Comparison of ENCODE assay signal across 8 mouse cellular contexts in genomic region chr5:125340547-125341262, GRCm38 (mm10). TPM values are rescaled to one million over a fixed set of nuclear protein-coding genes. Genes with fewer than 3 reads are reported as not detected.
A peak's percentile ranks its signal among the peaks of the same experiment; 100 is the strongest.
DNase-seq lines count a peak whose midpoint lies in the region; ATAC-seq and TF ChIP-seq lines count a peak whose summit lies in the region.

Gene Scarb1 (minus strand): TSS chr5:125341094.

- no peak for TF ChIP-seq CTCF in brain, embryonic 14.5 days (IDR thresholded peaks at IDR 0.05; ENCODE audit: borderline replicate concordance, extremely low read depth, insufficient read depth, insufficient read length)

- H3K4me2 ChIP-seq in heart, embryonic 13.5 days = peak within 1 kb of the TSS; percentile 93
- H3K4me2 ChIP-seq in liver, embryonic 11.5 days = peak within 1 kb of the TSS; percentile 86
- peak within 1 kb of the TSS; percentile 77 for H3K4me2 ChIP-seq in myocyte (ENCODE audit: low read depth)

- peak; percentile 82 for DNase-seq in CD4-positive helper T cell, adult 2 months (ENCODE audit: low read depth, low spot score)
- peak; percentile 84 for DNase-seq in brain, embryonic 14.5 days (ENCODE audit: low read depth)
- DNase-seq in fibroblast of lung, adult 2 months (ENCODE audit: low read depth) = peak; percentile 28
- peak; percentile 95 for DNase-seq in kidney, postnatal 10 days
- DNase-seq in liver, embryonic 11.5 days (ENCODE audit: low spot score) = peak; percentile 94
- DNase-seq in spleen, postnatal 4 days (ENCODE audit: low spot score in 2 of 2) = peak; percentile 91 to 97

- peaks cover 5% of the 10 kb centered on the region for H3K79me2 ChIP-seq in myocyte (ENCODE audit: control insufficient read depth, insufficient read depth)

- peak within 1 kb of the TSS; percentile 35 for H3ac ChIP-seq in myocyte (ENCODE audit: control insufficient read depth, insufficient read length)

- under 1% methylated on average over 42 of the region's 42 CpGs for WGBS in heart, embryonic 13.5 days
- WGBS in liver, embryonic 11.5 days = under 1% methylated on average over 41 of the region's 42 CpGs

- TF ChIP-seq POLR2A in brain, embryonic 14.5 days (IDR thresholded peaks at IDR 0.05; ENCODE audit: borderline replicate concordance, extremely low read depth, insufficient read depth, insufficient read length, poor library complexity, severe bottlenecking) = peak; percentile 46; the same call in 1 of the 2 replicates
- TF ChIP-seq POLR2A in myocyte (IDR thresholded peaks at IDR 0.05; ENCODE audit: insufficient read length, low read depth) = peak; percentile 82

- ATAC-seq in heart, embryonic 13.5 days (ENCODE audit: extremely low read depth, insufficient number of reproducible peaks, low FRiP score, low TSS enrichment) = peak; percentile 76
- ATAC-seq in liver, embryonic 11.5 days (replicated peaks; ENCODE audit: low FRiP score) = peak; percentile 88

- peaks cover 50% of the 10 kb centered on the region for H3K4me1 ChIP-seq in heart, embryonic 13.5 days
- peaks cover 43% of the 10 kb centered on the region for H3K4me1 ChIP-seq in liver, embryonic 11.5 days (replicated peaks; ENCODE audit: control insufficient read depth, insufficient read depth, low read length)

- H3K27me3 ChIP-seq in heart, embryonic 13.5 days (replicated peaks) = no peaks in the 10 kb centered on the region
- H3K27me3 ChIP-seq in liver, embryonic 11.5 days (replicated peaks; ENCODE audit: control insufficient read depth, insufficient read depth, low read length) = no peaks in the 10 kb centered on the region
- H3K27me3 ChIP-seq in myocyte (ENCODE audit: control insufficient read depth, insufficient read depth, insufficient read length) = no peaks in the 10 kb centered on the region

- peak within 1 kb of the TSS; percentile 92 for H3K9ac ChIP-seq in heart, embryonic 13.5 days
- H3K9ac ChIP-seq in liver, embryonic 11.5 days (ENCODE audit: low read depth, low read length) = peak within 1 kb of the TSS; percentile 82

- H3K9me3 ChIP-seq in heart, embryonic 13.5 days = no peaks in the 10 kb centered on the region
- no peaks in the 10 kb centered on the region for H3K9me3 ChIP-seq in liver, embryonic 11.5 days (ENCODE audit: control insufficient read depth, low read length)

- peak within 1 kb of the TSS; percentile 77 for H3K27ac ChIP-seq in heart, embryonic 13.5 days (replicated peaks)
- H3K27ac ChIP-seq in liver, embryonic 11.5 days (ENCODE audit: low read depth, low read length) = peak within 1 kb of the TSS; percentile 88

- H3K36me3 ChIP-seq in heart, embryonic 13.5 days = 0 out of 2 replicates have a peak, but pooled peaks cover 2% of the 10 kb centered on the region
- H3K36me3 ChIP-seq in liver, embryonic 11.5 days (ENCODE audit: control insufficient read depth, insufficient read depth, low read length) = no peaks in the 10 kb centered on the region
- no peaks in the 10 kb centered on the region for H3K36me3 ChIP-seq in myocyte (ENCODE audit: control insufficient read depth, insufficient read depth)

- peak within 1 kb of the TSS; percentile 93 for H3K4me3 ChIP-seq in heart, embryonic 13.5 days
- peak within 1 kb of the TSS; percentile 85 for H3K4me3 ChIP-seq in liver, embryonic 11.5 days (ENCODE audit: low read depth, low read length)
- peak within 1 kb of the TSS; percentile 71 for H3K4me3 ChIP-seq in myocyte

TF ChIP-seq in myocyte, 11 proteins besides CTCF, POLR2A, EP300 and RAD21:
- TF ChIP-seq POLR2AphosphoS2 (IDR thresholded peaks at IDR 0.05; ENCODE audit: insufficient read length, low read depth) (peak; percentile 79), REST (IDR thresholded peaks at IDR 0.05; ENCODE audit: insufficient read depth, insufficient read length) (no peak)

RNA-seq across cellular contexts. Expression of gene Scarb1, which starts in this region (rescaled TPM):
- polyA plus RNA-seq in brain, embryonic 14.5 days (2012; rRNA removed) = 43.1 and 45.0 TPM in 2 replicates
- 65.6 and 69.7 TPM in 2 replicates for polyA plus RNA-seq in heart, embryonic 13.5 days (2015; fragmentation: Nextera tagmentation; extraction: Ambion mirVana)
- polyA plus RNA-seq in liver, embryonic 11.5 days (2014; fragmentation: Nextera tagmentation; extraction: Ambion mirVana) = 104 and 108 TPM in 2 replicates
- 28.6 TPM for polyA plus RNA-seq in myocyte (2012; fragmentation: generic; extraction: Trizol)

Comparison
In these comparisons a context has a peak if more than half of its experiments do, and no peak if none do; other contexts are left out.
1. Peak in every context shown above with its lines: DNase-seq, ATAC-seq, H3K4me3 ChIP-seq and H3K27ac ChIP-seq.
2. DNase-seq: peak in every context shown above with its lines; median percentile 95 in kidney, postnatal 10 days; 94 in liver, embryonic 11.5 days; 94 in spleen, postnatal 4 days; 84 in brain, embryonic 14.5 days; 82 in CD4-positive helper T cell, adult 2 months; 28 in fibroblast of lung, adult 2 months.